Mouse (Mus musculus) duodenum, adult 2 months (tissue): ENCODE results near the gene Lipo1. TPM values are rescaled to one million over a fixed set of nuclear protein-coding genes. Genes with fewer than 3 reads are reported as not detected.

Experiments used
- polyA plus RNA-seq: library from polyadenylated mRNA; depleted of rRNA; stranded (reverse); fragments of >200 nt; gene quantifications from 2 replicates; pipeline ENCODE4 v1.2.3, GENCODE M21; 2012; ENCODE audit warnings: low replicate concordance; rRNA removed

Gene Lipo1
- polyA plus RNA-seq = not detected in 2 replicates

DNA sequence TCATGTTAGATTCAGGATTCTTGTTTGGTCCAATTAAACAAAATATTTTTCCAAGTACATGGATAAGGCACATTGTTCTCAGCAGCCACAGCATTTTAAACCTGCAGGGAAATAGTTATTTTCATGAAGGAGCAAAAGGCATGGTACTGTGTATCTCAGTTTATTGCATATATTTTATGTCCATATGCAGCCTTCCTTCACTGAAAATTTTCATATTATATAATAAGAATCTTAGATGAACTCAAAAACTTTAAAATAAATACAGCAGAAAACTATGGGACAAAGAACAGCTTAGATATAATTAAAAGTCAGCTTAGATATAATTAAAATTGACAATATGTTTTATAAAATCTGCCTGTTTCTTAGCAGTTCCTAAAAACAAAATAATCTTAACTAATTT lies at the start of gene Lipo1:
Gene Lipo1 (minus strand): TSS at position 101 of the 400 bp plus-strand sequence.

DNA sequence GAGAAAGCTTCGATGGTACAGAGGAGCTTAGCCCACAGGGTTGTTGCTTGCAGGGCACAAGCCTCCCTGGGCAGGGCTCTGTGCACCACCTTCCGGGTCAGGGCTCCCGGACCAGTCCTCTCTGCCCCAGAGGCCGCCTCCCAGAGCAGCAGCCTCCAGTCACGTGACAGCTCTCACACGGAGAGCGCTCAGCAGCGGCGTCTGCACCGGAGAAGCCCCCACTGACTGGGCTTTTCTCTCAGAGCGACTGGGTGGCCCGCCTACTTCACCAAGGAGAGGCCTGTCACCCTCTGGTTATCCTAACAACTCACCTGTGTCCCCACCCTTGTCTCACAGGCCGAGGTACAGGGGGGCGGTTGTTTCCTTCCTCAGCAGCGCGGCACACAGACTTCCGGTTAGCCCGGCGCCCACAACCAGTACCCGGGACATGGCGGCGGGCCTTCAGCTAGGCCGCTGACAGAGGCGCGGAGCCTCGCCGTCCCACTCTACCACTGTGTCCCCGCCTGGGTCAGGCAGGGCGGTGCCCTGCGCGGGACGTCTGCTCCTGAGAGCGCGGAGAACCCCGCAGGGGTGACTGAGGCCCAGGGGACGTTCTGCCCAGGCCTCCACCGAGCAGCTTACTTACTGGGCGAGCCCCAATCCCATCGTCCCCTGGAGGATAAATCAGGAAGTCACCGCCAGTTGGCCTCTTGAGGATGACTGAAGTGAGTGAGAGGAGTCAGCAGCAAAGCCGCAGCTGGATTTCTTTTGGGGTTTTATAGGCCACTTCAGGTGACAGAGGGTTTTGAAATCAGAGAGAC lies 25.8 kb downstream of the Lipo1 start, which contains the start of gene Lipo3:
Gene Lipo3 (minus strand): TSS at position 665 of the 800 bp plus-strand sequence.

DNA sequence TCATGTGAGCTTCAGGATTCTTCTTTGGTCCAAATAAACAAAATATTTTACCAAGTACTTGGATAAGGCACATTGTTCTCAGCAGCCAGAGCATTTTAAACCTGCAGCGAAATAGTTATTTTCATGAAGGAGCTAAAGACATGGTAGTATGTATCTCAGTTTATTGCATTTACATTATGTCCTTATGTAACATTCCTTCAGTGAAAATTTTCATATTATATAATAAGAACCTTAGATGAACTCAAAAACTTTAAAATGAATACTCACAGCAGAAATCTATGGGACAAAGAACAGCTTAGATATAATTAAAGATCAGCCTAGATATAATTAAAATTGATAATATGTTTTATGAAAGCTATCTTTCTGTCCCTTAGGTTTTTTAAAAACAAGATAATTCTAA lies 36.0 kb downstream of the Lipo1 start, which contains the start of gene Lipo2:
Gene Lipo2 (minus strand): TSS at position 101 of the 400 bp plus-strand sequence.

Other genes starting within 250 kb of the Lipo1 start
- gene Gm8978, start 162.2 kb downstream of the Lipo1 start, polyA plus RNA-seq = not detected in 2 replicates
- not detected in 2 replicates for gene Lipo2, start 36.1 kb downstream of the Lipo1 start, polyA plus RNA-seq
- 0.85 and 1.6 TPM in 2 replicates for gene Lipo3, start 25.5 kb downstream of the Lipo1 start, polyA plus RNA-seq
- not detected in 2 replicates for gene Lipf, start 173.7 kb upstream of the Lipo1 start, polyA plus RNA-seq
- not detected in 2 replicates for gene Lipk, start 220.8 kb upstream of the Lipo1 start, polyA plus RNA-seq